Mouse (Mus musculus): ENCODE results near the gene Ttc28. TPM values are rescaled to one million over a fixed set of nuclear protein-coding genes. Genes with fewer than 3 reads are reported as not detected.
A peak's percentile ranks its signal among the peaks of the same experiment; 100 is the strongest.
"Not testable (repeated sequence)": the region's sequence is repeated elsewhere in the genome, so short reads cannot be mapped to it uniquely, and the experiment has no call there.

Ttc28 gene
- total and polyA plus RNA-seq, 2 experiments from 2014 or later: 10.6 to 53.1 TPM

DNA sequence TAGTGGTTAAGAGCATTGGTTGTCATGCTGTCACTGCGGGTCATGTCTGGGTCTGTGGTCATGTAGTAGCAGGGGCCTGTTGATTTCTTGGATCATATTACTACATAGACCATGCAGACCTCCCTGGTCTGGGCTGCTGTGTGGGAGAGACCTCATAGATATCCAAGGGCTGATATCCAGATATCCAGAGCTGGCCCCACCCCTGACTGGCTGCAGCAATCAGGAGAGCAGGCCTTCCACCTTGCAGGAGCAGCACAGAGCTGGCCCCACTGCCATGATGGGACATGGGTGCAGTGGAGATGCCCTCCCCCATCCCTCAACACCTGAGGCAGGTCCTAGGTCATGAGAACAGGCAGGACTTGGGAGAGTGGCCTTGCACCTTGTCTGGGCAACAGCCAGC lies 4.3 kb upstream of the Ttc28 start:
- Histone ChIP-seq H3K4me3 (ENCODE audit: low read depth, low read length) (no peak overlapping the region), H3K27ac (ENCODE audit: low read depth, low read length) (no peak overlapping the region), H3K9ac (replicated peaks; ENCODE audit: low read length, poor library complexity, severe bottlenecking) (no peak overlapping the region), H3K4me1 (ENCODE audit: insufficient read depth, low read length) (peaks cover 12% of the 10 kb centered on the region; the same call in 1 of the 2 replicates), H3K36me3 (ENCODE audit: insufficient read depth, low read length) (no peaks in the 10 kb centered on the region), H3K4me2 (ENCODE audit: low read depth, low read length, poor library complexity, severe bottlenecking) (no peak overlapping the region), H3K27me3 (ENCODE audit: insufficient read depth, low read length) (no peaks in the 10 kb centered on the region), H3K9me3 (ENCODE audit: low read length) (no peaks in the 10 kb centered on the region)
- ATAC-seq (ENCODE audit: low FRiP score): no peak
- no peak for DNase-seq (ENCODE audit: low spot score)
- no peak for TF ChIP-seq CTCF (IDR thresholded peaks at IDR 0.05)
- 96% methylated on average over 1 of the region's 1 CpGs for WGBS

DNA sequence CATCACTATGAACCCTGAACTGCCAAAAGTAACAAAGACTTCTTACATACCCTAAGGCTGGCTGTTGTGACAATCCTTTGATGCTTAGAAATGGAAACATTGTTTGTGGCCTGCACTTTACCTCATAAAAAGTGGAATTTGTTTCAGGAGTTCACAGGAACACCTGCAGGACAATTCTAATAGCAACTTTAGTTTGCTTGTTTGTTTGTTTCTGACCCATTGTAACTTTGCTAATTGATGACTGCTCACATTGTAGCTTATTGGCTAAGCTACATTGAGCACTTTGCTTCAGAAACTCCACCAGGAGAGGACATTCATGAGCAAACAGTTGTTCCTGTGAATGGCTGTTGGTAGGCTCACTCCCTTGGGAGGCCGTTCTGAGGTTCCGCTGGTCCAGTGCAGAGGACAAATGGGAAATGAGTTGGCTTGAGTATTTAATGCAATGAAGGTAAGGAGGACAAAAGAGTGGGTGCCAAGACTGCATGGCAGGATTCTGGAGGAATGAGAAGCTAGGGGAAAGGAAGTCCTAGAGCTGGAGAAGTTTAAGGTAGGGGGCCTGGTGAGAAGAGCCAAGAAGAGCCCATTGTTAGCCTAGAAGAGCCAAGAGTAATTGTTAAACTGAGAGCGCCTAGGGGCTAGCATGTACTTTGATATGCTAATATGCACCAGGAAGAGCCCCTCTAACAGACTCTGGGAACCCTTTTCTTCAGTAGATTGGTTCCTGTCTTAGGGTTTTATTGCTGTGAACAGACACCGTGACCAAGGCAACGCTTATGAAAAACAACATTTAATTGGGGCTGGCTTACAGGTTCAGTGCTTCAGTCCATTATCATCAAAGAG lies 1.7 kb upstream of the Ttc28 start:
- DNase-seq (ENCODE audit: low spot score) (no peak), ATAC-seq (ENCODE audit: low FRiP score) (no peak)
- H3K4me3 ChIP-seq (ENCODE audit: low read depth, low read length): no peak overlapping the region
- no peak overlapping the region for H3K4me2 ChIP-seq (ENCODE audit: low read depth, low read length, poor library complexity, severe bottlenecking)
- TF ChIP-seq CTCF (IDR thresholded peaks at IDR 0.05): no peak
- 68% methylated on average over 5 of the region's 5 CpGs for WGBS
- no peak overlapping the region for H3K9ac ChIP-seq (replicated peaks; ENCODE audit: low read length, poor library complexity, severe bottlenecking)
- H3K27ac ChIP-seq (ENCODE audit: low read depth, low read length): no peak overlapping the region
- no peaks in the 10 kb centered on the region for H3K36me3 ChIP-seq (ENCODE audit: insufficient read depth, low read length)
- no peaks in the 10 kb centered on the region for H3K9me3 ChIP-seq (ENCODE audit: low read length)
- no peaks in the 10 kb centered on the region for H3K27me3 ChIP-seq (ENCODE audit: insufficient read depth, low read length)
- H3K4me1 ChIP-seq (ENCODE audit: insufficient read depth, low read length): peaks cover under 1% of the 10 kb centered on the region; the same call in 1 of the 2 replicates

DNA sequence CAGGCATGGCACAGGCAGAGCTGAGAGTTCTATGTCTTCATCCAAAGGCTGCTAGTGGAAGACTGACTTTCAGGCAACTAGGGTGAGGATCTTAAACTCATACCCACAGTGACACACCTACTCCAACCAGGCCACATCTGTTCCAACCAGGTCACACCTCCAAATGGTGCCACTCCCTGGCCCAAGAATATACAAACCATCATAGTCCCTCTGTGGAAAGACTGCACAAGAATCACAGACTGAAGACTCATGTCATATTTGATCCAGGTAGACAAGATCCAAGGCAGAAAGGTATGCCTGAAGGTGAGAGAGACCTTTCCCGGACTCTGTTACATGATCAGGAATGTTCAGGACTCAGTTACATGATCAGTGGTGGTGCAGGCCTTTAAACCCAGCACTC lies 1.1 kb upstream of the Ttc28 start:
- WGBS: 100% methylated on average over 1 of the region's 1 CpGs
- not testable (repeated sequence) for H3K4me1 ChIP-seq (ENCODE audit: insufficient read depth, low read length); H3K36me3 ChIP-seq (ENCODE audit: insufficient read depth, low read length); H3K9me3 ChIP-seq (ENCODE audit: low read length); H3K4me3 ChIP-seq (ENCODE audit: low read depth, low read length); H3K4me2 ChIP-seq (ENCODE audit: low read depth, low read length, poor library complexity, severe bottlenecking); DNase-seq (ENCODE audit: low spot score); H3K27me3 ChIP-seq (ENCODE audit: insufficient read depth, low read length); H3K9ac ChIP-seq (replicated peaks; ENCODE audit: low read length, poor library complexity, severe bottlenecking); ATAC-seq (ENCODE audit: low FRiP score); H3K27ac ChIP-seq (ENCODE audit: low read depth, low read length)

DNA sequence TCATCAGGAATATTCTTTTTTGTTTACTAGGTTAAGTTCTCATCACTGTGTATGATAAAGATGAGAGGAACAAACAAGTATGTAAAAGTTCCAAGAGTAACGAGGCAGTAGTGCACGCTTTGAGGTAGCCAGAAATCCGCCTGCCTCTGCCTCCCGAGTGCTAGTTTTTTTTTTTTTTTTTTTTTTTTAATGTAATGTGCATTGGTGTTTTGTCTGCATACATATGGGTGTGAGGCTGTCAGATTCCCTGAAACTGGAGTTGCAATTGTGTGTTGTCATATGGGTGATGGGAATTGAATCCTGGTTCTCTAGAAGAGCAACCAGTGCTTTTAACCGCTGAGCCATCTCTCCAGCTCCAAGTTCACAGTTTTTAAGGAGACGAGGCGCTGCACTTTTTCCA lies 561 bp upstream of the Ttc28 start:
- Histone ChIP-seq H3K4me1 (ENCODE audit: insufficient read depth, low read length) (no peaks in the 10 kb centered on the region; the same call in 1 of the 2 replicates), H3K9ac (replicated peaks; ENCODE audit: low read length, poor library complexity, severe bottlenecking) (peak overlapping the region; percentile 86), H3K27me3 (ENCODE audit: insufficient read depth, low read length) (no peaks in the 10 kb centered on the region), H3K27ac (ENCODE audit: low read depth, low read length) (peak overlapping the region; percentile 80), H3K36me3 (ENCODE audit: insufficient read depth, low read length) (no peaks in the 10 kb centered on the region), H3K4me3 (ENCODE audit: low read depth, low read length) (peak overlapping the region; percentile 87), H3K9me3 (ENCODE audit: low read length) (no peaks in the 10 kb centered on the region), H3K4me2 (ENCODE audit: low read depth, low read length, poor library complexity, severe bottlenecking) (peak overlapping the region; percentile 94)
- ATAC-seq (ENCODE audit: low FRiP score) (no peak), DNase-seq (ENCODE audit: low spot score) (no peak)
- WGBS: 56% methylated on average over 7 of the region's 7 CpGs
- no peak for TF ChIP-seq CTCF (IDR thresholded peaks at IDR 0.05)

DNA sequence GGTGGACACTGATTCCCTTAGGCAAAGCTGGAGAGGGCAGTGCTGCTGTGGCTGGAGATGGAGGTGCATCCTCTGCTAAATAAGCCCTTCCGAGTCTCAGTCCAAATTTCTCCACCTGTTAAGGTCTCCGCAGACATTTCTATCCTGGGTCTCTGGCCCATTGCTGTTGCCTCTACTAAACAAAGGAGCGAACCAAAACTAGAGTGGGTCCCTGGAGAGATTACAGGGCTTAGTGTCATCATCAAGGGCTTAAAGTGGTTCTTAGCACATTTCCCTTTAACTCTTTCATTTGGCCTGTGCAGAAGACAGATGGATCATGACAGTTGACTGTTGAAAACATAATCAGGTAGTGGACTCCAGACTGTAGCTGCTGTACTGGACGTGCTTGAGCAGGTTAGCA lies 9.0 kb downstream of the Ttc28 start:
- no peaks in the 10 kb centered on the region for H3K4me1 ChIP-seq (ENCODE audit: insufficient read depth, low read length)
- H3K9me3 ChIP-seq (ENCODE audit: low read length): no peaks in the 10 kb centered on the region
- peaks cover 6% of the 10 kb centered on the region; the same call in 1 of the 2 replicates for H3K36me3 ChIP-seq (ENCODE audit: insufficient read depth, low read length)
- TF ChIP-seq CTCF (IDR thresholded peaks at IDR 0.05): no peak
- H3K4me3 ChIP-seq (ENCODE audit: low read depth, low read length): no peak overlapping the region
- H3K4me2 ChIP-seq (ENCODE audit: low read depth, low read length, poor library complexity, severe bottlenecking): no peak overlapping the region
- no peak for ATAC-seq (ENCODE audit: low FRiP score)
- peak; percentile 50 for DNase-seq (ENCODE audit: low spot score)
- H3K9ac ChIP-seq (replicated peaks; ENCODE audit: low read length, poor library complexity, severe bottlenecking): no peak overlapping the region
- H3K27me3 ChIP-seq (ENCODE audit: insufficient read depth, low read length): no peaks in the 10 kb centered on the region
- WGBS: 64% methylated on average over 4 of the region's 4 CpGs
- H3K27ac ChIP-seq (ENCODE audit: low read depth, low read length): no peak overlapping the region

DNA sequence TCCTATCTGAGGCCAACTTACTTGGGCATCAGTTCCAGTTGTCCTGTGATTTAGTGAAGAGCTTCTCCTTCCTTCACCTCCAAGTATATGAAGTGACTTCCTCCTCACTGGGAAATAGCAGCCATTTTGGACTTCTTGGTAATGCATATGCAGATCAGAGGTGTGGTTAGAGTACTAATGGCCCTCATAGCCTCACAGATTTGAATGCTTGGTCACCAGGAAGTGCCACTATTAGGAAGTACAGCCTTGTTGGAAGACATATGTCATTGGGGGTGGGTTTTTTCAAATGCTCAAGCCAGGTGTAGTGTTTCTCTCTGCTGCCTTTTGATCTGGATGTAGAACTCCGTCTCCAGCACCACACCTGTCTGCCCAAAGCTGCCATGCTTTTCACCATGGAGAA lies 10.3 kb downstream of the Ttc28 start:
- ATAC-seq (ENCODE audit: low FRiP score) (no peak), DNase-seq (ENCODE audit: low spot score) (no peak)
- no peak overlapping the region for H3K27ac ChIP-seq (ENCODE audit: low read depth, low read length)
- no peaks in the 10 kb centered on the region for H3K27me3 ChIP-seq (ENCODE audit: insufficient read depth, low read length)
- H3K36me3 ChIP-seq (ENCODE audit: insufficient read depth, low read length): peaks cover 11% of the 10 kb centered on the region
- no peak overlapping the region for H3K9ac ChIP-seq (replicated peaks; ENCODE audit: low read length, poor library complexity, severe bottlenecking)
- no peak overlapping the region for H3K4me3 ChIP-seq (ENCODE audit: low read depth, low read length)
- H3K9me3 ChIP-seq (ENCODE audit: low read length): no peaks in the 10 kb centered on the region
- no peaks in the 10 kb centered on the region for H3K4me1 ChIP-seq (ENCODE audit: insufficient read depth, low read length)
- no peak overlapping the region for H3K4me2 ChIP-seq (ENCODE audit: low read depth, low read length, poor library complexity, severe bottlenecking)
- no peak for TF ChIP-seq CTCF (IDR thresholded peaks at IDR 0.05)
- 80% methylated on average over 1 of the region's 1 CpGs for WGBS

All from midbrain, postnatal 0 days (tissue).